Mouse (Mus musculus): ENCODE measurements around the gene 4933405L10Rik.

4933405L10Rik gene

GRCm38 (mm10) chr8:105707498-105708403, at the start of gene 4933405L10Rik, which contains the start of gene Enkd1:
Gene 4933405L10Rik, plus strand, starts transcription at chr8:105707655.
Gene Enkd1, minus strand, starts transcription at chr8:105708210.
- DNase-seq (ENCODE audit: low spot score), result no peak

- no peak for DNase-seq (ENCODE audit: low spot score)
Measured at GRCm38 (mm10) chr8:105661167-105661566, 46.3 kb upstream of the 4933405L10Rik start.

GRCm38 (mm10) chr8:105677891-105678290, 29.6 kb upstream of the 4933405L10Rik start:
- DNase-seq (ENCODE audit: low spot score), result no peak

- DNase-seq (ENCODE audit: low spot score), result no peak
Measured at GRCm38 (mm10) chr8:105685325-105685724, 22.1 kb upstream of the 4933405L10Rik start.

- DNase-seq (ENCODE audit: low spot score), result no peak
Measured at GRCm38 (mm10) chr8:105685796-105686308, 21.6 kb upstream of the 4933405L10Rik start, which contains the start of gene Carmil2. Gene Carmil2, plus strand, starts transcription at chr8:105686274.

GRCm38 (mm10) chr8:105686551-105686950, 20.9 kb upstream of the 4933405L10Rik start:
- no peak for DNase-seq (ENCODE audit: low spot score)

GRCm38 (mm10) chr8:105687512-105687911, 19.9 kb upstream of the 4933405L10Rik start:
- DNase-seq (ENCODE audit: low spot score), result no peak

GRCm38 (mm10) chr8:105688242-105688752, 19.2 kb upstream of the 4933405L10Rik start:
- no peak for DNase-seq (ENCODE audit: low spot score)

GRCm38 (mm10) chr8:105689256-105689982, 18.0 kb upstream of the 4933405L10Rik start:
- no peak for DNase-seq (ENCODE audit: low spot score)

GRCm38 (mm10) chr8:105689983-105690360, 17.5 kb upstream of the 4933405L10Rik start:
- no peak for DNase-seq (ENCODE audit: low spot score)

- no peak for DNase-seq (ENCODE audit: low spot score)
Measured at GRCm38 (mm10) chr8:105690978-105691377, 16.5 kb upstream of the 4933405L10Rik start.

- no peak for DNase-seq (ENCODE audit: low spot score)
Measured at GRCm38 (mm10) chr8:105692449-105693182, 14.8 kb upstream of the 4933405L10Rik start.

GRCm38 (mm10) chr8:105693648-105694047, 13.8 kb upstream of the 4933405L10Rik start:
- no peak for DNase-seq (ENCODE audit: low spot score)

GRCm38 (mm10) chr8:105694051-105694799, 13.2 kb upstream of the 4933405L10Rik start:
- no peak for DNase-seq (ENCODE audit: low spot score)

- DNase-seq (ENCODE audit: low spot score), result no peak
Measured at GRCm38 (mm10) chr8:105695080-105695780, 12.2 kb upstream of the 4933405L10Rik start.

GRCm38 (mm10) chr8:105697196-105697780, 10.2 kb upstream of the 4933405L10Rik start:
- no peak for DNase-seq (ENCODE audit: low spot score)

- no peak for DNase-seq (ENCODE audit: low spot score)
Measured at GRCm38 (mm10) chr8:105698734-105699133, 8.7 kb upstream of the 4933405L10Rik start.

- no peak for DNase-seq (ENCODE audit: low spot score)
Measured at GRCm38 (mm10) chr8:105699488-105700215, 7.8 kb upstream of the 4933405L10Rik start.

GRCm38 (mm10) chr8:105700566-105700965, 6.9 kb upstream of the 4933405L10Rik start:
- no peak for DNase-seq (ENCODE audit: low spot score)

Measured in urinary bladder, postnatal 10 days (tissue).